Mouse (Mus musculus): Measurements from ENCODE around the gene Scrt2. TPM values are rescaled to one million over a fixed set of nuclear protein-coding genes. Genes with fewer than 3 reads are reported as not detected.

The Scrt2 gene
- polyA plus RNA-seq, 1 experiment, result not detected

DNA sequence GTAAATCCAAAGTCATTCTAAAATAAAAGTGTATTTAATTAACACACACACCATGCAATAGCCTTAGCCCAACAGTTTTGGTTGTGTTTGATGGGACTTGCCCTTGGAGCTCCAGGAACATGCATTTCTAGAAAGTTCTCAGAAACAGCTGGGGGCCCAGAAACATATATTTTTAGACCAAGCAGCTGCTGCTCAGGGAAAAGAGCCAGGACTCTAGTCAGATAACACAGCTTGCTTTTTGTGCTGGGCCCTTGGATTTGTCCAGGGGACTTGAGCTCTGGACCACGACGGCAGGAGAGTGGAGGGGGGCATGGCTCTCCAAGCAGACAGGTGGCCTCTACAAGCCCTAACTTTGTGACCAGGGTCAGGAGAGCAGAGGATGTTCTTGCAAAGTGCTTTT lies 30.0 kb downstream of the Scrt2 start:
- Histone ChIP-seq H3K27ac (ENCODE audit: insufficient read depth, low read length) (no peak overlapping the region), H3K4me3 (ENCODE audit: extremely low read depth, insufficient read depth, insufficient read length) (no peak overlapping the region), H3K36me3 (ENCODE audit: control insufficient read depth, insufficient read depth, low read length) (no peaks in the 10 kb centered on the region), H3K4me1 (ENCODE audit: control insufficient read depth, insufficient read depth, insufficient read length) (no peaks in the 10 kb centered on the region), H3K27me3 (ENCODE audit: control insufficient read depth, insufficient read depth, low read length) (peaks cover 1% of the 10 kb centered on the region; the same call in 1 of the 2 replicates)
- TF ChIP-seq CTCF (IDR thresholded peaks at IDR 0.05; ENCODE audit: extremely low read depth, insufficient read depth, insufficient read length, insufficient replicate concordance) (no peak), POLR2A (IDR thresholded peaks at IDR 0.05; ENCODE audit: low read depth, low read length) (no peak)
- no peak for DNase-seq (ENCODE audit: low read depth in 1 of 2, low spot score in 2 of 2)
- 49% methylated on average over 2 of the region's 2 CpGs for WGBS

DNA sequence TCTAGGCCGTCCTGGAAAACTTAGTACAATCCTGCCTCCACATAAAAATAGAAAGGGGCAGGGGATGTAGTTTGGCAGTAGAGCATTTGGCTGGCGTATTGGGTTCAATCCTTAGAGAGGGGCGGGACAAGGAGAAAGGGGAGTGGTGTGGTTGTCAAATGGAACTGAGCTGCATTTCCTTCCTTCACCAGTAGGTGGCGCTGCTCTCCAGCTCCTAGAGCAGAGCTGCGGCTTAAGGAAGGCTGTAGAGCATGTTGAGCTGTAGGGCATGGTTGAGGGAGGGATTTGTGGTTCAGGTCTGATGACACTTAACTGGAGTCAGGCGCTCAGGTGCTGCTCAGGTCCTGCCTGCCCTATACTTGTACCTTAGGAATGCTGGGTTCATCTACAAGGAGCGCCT lies 30.6 kb downstream of the Scrt2 start:
- peaks cover 1% of the 10 kb centered on the region; the same call in 1 of the 2 replicates for H3K27me3 ChIP-seq (ENCODE audit: control insufficient read depth, insufficient read depth, low read length)
- H3K36me3 ChIP-seq (ENCODE audit: control insufficient read depth, insufficient read depth, low read length), result no peaks in the 10 kb centered on the region
- no peaks in the 10 kb centered on the region for H3K4me1 ChIP-seq (ENCODE audit: control insufficient read depth, insufficient read depth, insufficient read length)
- TF ChIP-seq POLR2A (IDR thresholded peaks at IDR 0.05; ENCODE audit: low read depth, low read length), result no peak
- TF ChIP-seq CTCF (IDR thresholded peaks at IDR 0.05; ENCODE audit: extremely low read depth, insufficient read depth, insufficient read length, insufficient replicate concordance), result peak; percentile 90; the same call in 1 of the 2 replicates
- H3K4me3 ChIP-seq (ENCODE audit: extremely low read depth, insufficient read depth, insufficient read length), result no peak overlapping the region
- H3K27ac ChIP-seq (ENCODE audit: insufficient read depth, low read length), result no peak overlapping the region
- DNase-seq (ENCODE audit: low read depth in 1 of 2, low spot score in 2 of 2), result peak; percentile 35 to 69
- WGBS, result 9% methylated on average over 7 of the region's 7 CpGs

DNA sequence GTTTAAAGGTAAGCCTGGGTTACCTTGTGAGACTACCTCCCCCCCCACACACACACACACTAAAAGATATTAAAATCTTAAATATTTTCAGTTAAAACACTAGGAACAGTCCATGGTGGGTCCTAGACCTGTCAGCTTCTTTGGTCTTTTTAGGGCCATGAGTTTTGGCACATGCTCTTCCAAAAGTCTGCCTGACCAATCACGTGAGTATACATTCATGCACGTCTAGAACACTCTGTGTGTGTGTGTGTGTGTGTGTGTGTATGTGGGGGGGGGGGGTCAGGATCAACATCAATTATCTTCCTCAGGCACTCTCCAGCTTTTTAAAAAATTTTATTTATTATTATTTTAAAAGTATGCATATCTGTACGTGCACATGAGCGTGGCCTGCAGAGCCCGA lies 31.2 kb downstream of the Scrt2 start:
- no peaks in the 10 kb centered on the region for H3K36me3 ChIP-seq (ENCODE audit: control insufficient read depth, insufficient read depth, low read length)
- 64% methylated on average over 5 of the region's 5 CpGs for WGBS
- no peak for TF ChIP-seq CTCF (IDR thresholded peaks at IDR 0.05; ENCODE audit: extremely low read depth, insufficient read depth, insufficient read length, insufficient replicate concordance)
- no peak for TF ChIP-seq POLR2A (IDR thresholded peaks at IDR 0.05; ENCODE audit: low read depth, low read length)

DNA sequence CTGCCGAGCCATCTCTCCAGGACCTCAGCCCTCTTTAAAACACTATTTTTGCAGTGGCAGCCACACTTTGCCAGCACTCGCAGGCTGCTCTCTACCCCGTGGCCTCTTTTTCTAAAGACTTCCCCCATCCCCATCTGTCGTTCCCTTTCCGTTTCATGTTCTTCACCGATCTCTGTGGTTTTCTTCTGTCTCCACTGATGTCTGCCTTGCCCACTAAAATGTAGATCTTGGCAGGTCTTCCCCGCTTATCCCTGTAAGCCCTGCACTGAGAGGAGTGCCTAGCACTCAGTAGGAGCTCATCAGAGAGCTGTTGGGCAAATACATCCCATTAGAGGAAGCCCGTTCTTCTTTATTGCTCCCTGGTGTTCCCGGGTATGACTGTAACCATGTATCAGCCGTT lies 31.6 kb downstream of the Scrt2 start:
- Histone ChIP-seq H3K4me3 (ENCODE audit: extremely low read depth, insufficient read depth, insufficient read length) (no peak overlapping the region), H3K4me1 (ENCODE audit: control insufficient read depth, insufficient read depth, insufficient read length) (no peaks in the 10 kb centered on the region), H3K27ac (ENCODE audit: insufficient read depth, low read length) (no peak overlapping the region), H3K36me3 (ENCODE audit: control insufficient read depth, insufficient read depth, low read length) (no peaks in the 10 kb centered on the region), H3K27me3 (ENCODE audit: control insufficient read depth, insufficient read depth, low read length) (peaks cover 1% of the 10 kb centered on the region; the same call in 1 of the 2 replicates)
- TF ChIP-seq CTCF (IDR thresholded peaks at IDR 0.05; ENCODE audit: extremely low read depth, insufficient read depth, insufficient read length, insufficient replicate concordance), result no peak
- no peak for TF ChIP-seq POLR2A (IDR thresholded peaks at IDR 0.05; ENCODE audit: low read depth, low read length)
- 10% methylated on average over 10 of the region's 10 CpGs for WGBS
- no peak for DNase-seq (ENCODE audit: low read depth in 1 of 2, low spot score in 2 of 2)

More for the DNA sequence above, 31.2 kb downstream of the Scrt2 start:
- H3K27me3 ChIP-seq (ENCODE audit: control insufficient read depth, insufficient read depth, low read length), result peaks cover 1% of the 10 kb centered on the region; the same call in 1 of the 2 replicates
- no peak overlapping the region for H3K27ac ChIP-seq (ENCODE audit: insufficient read depth, low read length)
- H3K4me3 ChIP-seq (ENCODE audit: extremely low read depth, insufficient read depth, insufficient read length), result no peak overlapping the region
- no peak for DNase-seq (ENCODE audit: low read depth in 1 of 2, low spot score in 2 of 2)
- H3K4me1 ChIP-seq (ENCODE audit: control insufficient read depth, insufficient read depth, insufficient read length), result no peaks in the 10 kb centered on the region

DNA sequence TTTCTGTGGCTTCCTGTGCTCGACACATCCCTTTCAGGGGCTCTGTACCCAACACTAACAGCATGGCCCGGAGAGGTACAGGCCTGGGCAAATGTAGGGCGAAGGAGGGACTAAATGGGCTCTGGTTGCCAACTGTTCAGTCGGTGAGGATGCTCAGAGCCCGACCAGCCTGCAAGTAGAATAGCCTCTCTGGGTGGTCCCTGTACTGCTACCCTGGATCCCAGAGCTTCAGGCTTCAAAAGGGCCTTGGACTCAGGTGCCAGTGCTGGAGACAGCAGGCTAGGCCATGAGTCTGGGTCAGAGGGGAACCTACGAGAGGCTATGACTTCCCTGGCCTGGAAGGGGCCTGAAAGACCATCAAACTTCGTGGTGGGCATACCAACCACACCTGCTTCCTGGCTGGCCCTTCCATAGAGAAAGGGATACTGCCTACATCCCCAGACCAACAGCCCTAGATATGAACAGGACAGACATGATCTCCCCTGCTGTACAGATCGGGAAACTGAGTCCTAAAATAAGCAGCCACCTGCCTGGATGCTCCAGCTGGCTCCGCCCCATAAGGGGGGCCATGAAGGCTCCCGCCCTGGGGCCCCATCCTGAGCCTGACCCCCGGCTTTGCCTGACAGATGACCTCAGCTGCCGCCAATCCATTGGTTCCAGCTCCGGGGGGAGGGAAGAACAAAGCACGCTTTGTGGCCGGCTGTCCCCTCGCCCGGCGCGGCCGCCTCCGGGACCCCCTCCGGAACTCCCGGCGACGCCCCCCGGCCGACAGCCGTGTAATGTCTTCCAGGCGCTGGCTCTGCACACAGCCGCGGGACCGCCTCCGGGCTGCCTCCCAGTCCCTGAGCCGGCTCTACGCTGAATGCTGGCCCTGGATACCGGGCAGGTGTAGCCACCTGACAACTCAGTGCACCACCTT lies 33.0 kb downstream of the Scrt2 start:
- Histone ChIP-seq H3K27me3 (ENCODE audit: control insufficient read depth, insufficient read depth, low read length) (peaks cover 1% of the 10 kb centered on the region; the same call in 1 of the 2 replicates), H3K4me3 (ENCODE audit: extremely low read depth, insufficient read depth, insufficient read length) (no peak overlapping the region), H3K4me1 (ENCODE audit: control insufficient read depth, insufficient read depth, insufficient read length) (no peaks in the 10 kb centered on the region), H3K36me3 (ENCODE audit: control insufficient read depth, insufficient read depth, low read length) (no peaks in the 10 kb centered on the region), H3K27ac (ENCODE audit: insufficient read depth, low read length) (no peak overlapping the region)
- 32% methylated on average over 34 of the region's 36 CpGs for WGBS
- no peak for DNase-seq (ENCODE audit: low read depth in 1 of 2, low spot score in 2 of 2)
- TF ChIP-seq POLR2A (IDR thresholded peaks at IDR 0.05; ENCODE audit: low read depth, low read length) (no peak), CTCF (IDR thresholded peaks at IDR 0.05; ENCODE audit: extremely low read depth, insufficient read depth, insufficient read length, insufficient replicate concordance) (no peak)

DNA sequence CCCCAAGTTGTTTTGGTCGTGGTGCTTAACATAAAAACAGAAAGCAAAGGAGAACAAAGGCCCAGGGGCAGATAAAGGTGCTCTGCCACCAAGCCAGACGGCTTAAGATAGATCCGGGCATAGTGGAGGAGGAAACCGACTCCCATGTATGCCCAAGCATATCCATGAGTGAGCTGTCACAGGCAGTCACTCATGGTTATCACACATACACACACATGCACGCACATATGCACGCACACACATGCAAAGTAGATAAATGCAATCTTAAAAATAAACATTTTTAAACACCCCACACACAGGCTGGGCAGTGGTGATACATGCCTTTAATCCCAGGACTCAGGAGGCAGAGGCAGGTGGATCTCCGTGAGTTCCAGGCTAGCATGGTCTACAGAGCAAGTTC lies 36.4 kb downstream of the Scrt2 start:
- peaks cover 1% of the 10 kb centered on the region; the same call in 1 of the 2 replicates for H3K27me3 ChIP-seq (ENCODE audit: control insufficient read depth, insufficient read depth, low read length)
- no peaks in the 10 kb centered on the region for H3K4me1 ChIP-seq (ENCODE audit: control insufficient read depth, insufficient read depth, insufficient read length)
- H3K4me3 ChIP-seq (ENCODE audit: extremely low read depth, insufficient read depth, insufficient read length), result no peak overlapping the region
- no peaks in the 10 kb centered on the region for H3K36me3 ChIP-seq (ENCODE audit: control insufficient read depth, insufficient read depth, low read length)
- TF ChIP-seq POLR2A (IDR thresholded peaks at IDR 0.05; ENCODE audit: low read depth, low read length) (no peak), CTCF (IDR thresholded peaks at IDR 0.05; ENCODE audit: extremely low read depth, insufficient read depth, insufficient read length, insufficient replicate concordance) (no peak)
- WGBS, result 72% methylated on average over 7 of the region's 7 CpGs
- DNase-seq (ENCODE audit: low read depth in 1 of 2, low spot score in 2 of 2), result no peak
- H3K27ac ChIP-seq (ENCODE audit: insufficient read depth, low read length), result no peak overlapping the region
